Mouse (Mus musculus) cerebellum, postnatal 14 days (tissue): Measurements from ENCODE around the gene Lrp2bp.

Source experiments
- DNase-seq, 2 experiments: peaks; one replicate each; pipeline ENCODE4 v3.0.0; 2021; ENCODE audit warnings: mixed read lengths in 2 of 2

The Lrp2bp gene

GRCm38 (mm10) chr8:46036217-46036616 is 37.1 kb downstream of the Lrp2bp start:
- no peak for DNase-seq

- DNase-seq: no peak
These were observed 40.6 kb downstream of the Lrp2bp start for GRCm38 (mm10) chr8:46039666-46040065.

GRCm38 (mm10) chr8:46040260-46040659 is 41.2 kb downstream of the Lrp2bp start:
- no peak for DNase-seq

GRCm38 (mm10) chr8:46072798-46073197 is 73.7 kb downstream of the Lrp2bp start:
- DNase-seq: no peak

- no peak for DNase-seq
These were observed 74.5 kb downstream of the Lrp2bp start for GRCm38 (mm10) chr8:46073540-46074140.

GRCm38 (mm10) chr8:46075223-46075622 is 76.1 kb downstream of the Lrp2bp start:
- DNase-seq: no peak

- no peak for DNase-seq
These were observed 79.8 kb downstream of the Lrp2bp start for GRCm38 (mm10) chr8:46078866-46079265.
